Mouse (Mus musculus) kidney, embryonic 15.5 days (tissue): ENCODE measurements around the gene Pnpla3. TPM values are rescaled to one million over a fixed set of nuclear protein-coding genes. Genes with fewer than 3 reads are reported as not detected.
"Not testable (repeated sequence)": the region's sequence is repeated elsewhere in the genome, so short reads cannot be mapped to it uniquely, and the experiment has no call there.

Experiments
- ATAC-seq: fragments of 200-750 bp; cut with Nextera tagmentation; replicated peaks from 2 replicates; pipeline ENCODE4 v1.8.0; 2017; ENCODE audit warnings: moderate TSS enrichment; ENCODE audit not compliant: low FRiP score
- H3K27ac ChIP-seq: fragments of 300-500 bp; sonication (generic); 2 replicates; pipeline ENCODE4 v1.5.1; 2015; ENCODE audit warnings: mild to moderate bottlenecking, inconsistent platforms
- H3K27me3 ChIP-seq: fragments of 300-500 bp; sonication (generic); 2 replicates; pipeline ENCODE4 v1.6.1; 2015; ENCODE audit warnings: inconsistent platforms
- H3K36me3 ChIP-seq: fragments of 300-500 bp; sonication (generic); 2 replicates; pipeline ENCODE4 v1.6.1; 2015; ENCODE audit warnings: inconsistent platforms
- H3K4me1 ChIP-seq: fragments of 300-500 bp; sonication (generic); 2 replicates; pipeline ENCODE4 v1.6.1; 2015; ENCODE audit warnings: inconsistent platforms
- H3K4me2 ChIP-seq: fragments of 300-500 bp; sonication (generic); 2 replicates; pipeline ENCODE4 v1.6.1; 2015; ENCODE audit warnings: moderate library complexity, mild to moderate bottlenecking, inconsistent platforms
- H3K4me3 ChIP-seq: fragments of 300-500 bp; sonication (generic); replicated peaks from 2 replicates; pipeline ENCODE4 v1.5.1; 2015; ENCODE audit warnings: mild to moderate bottlenecking, inconsistent platforms
- H3K9ac ChIP-seq: fragments of 300-500 bp; sonication (generic); 2 replicates; pipeline ENCODE4 v1.6.1; 2015; ENCODE audit warnings: mild to moderate bottlenecking, inconsistent platforms
- H3K9me3 ChIP-seq: fragments of 300-500 bp; sonication (generic); replicated peaks from 2 replicates; pipeline ENCODE4 v1.6.1; 2016; ENCODE audit warnings: inconsistent platforms
- WGBS: fragments of 180-500 bp; shearing (Covaris S2); methylation state at CpG from one replicate; pipeline ENCODE4 v1.1.7; 2015; ENCODE audit warnings: mixed read lengths; 5-methylcytosine and 5-hydroxymethylcytosine counted together
- polyA plus RNA-seq: library from polyadenylated mRNA; unstranded; fragments of >200 nt; fragmentation: Nextera tagmentation; extraction: Ambion mirVana; gene quantifications from 2 replicates; pipeline ENCODE4 v1.2.1, GENCODE M21; 2015

Pnpla3 gene
- polyA plus RNA-seq, 1 experiment from 2014 or later, result 1.1 TPM

GRCm38 (mm10) chr15:84139592-84140005 lies 28.0 kb upstream of the Pnpla3 start:
- ATAC-seq, result no peak
- WGBS, result 74% methylated on average over 5 of the region's 5 CpGs
- Histone ChIP-seq H3K27ac (no peak overlapping the region), H3K9me3 (no peaks in the 10 kb centered on the region), H3K36me3 (no peaks in the 10 kb centered on the region), H3K9ac (no peak overlapping the region), H3K4me2 (no peak overlapping the region), H3K4me1 (no peaks in the 10 kb centered on the region), H3K27me3 (no peaks in the 10 kb centered on the region), H3K4me3 (no peak overlapping the region)

- no peak overlapping the region for H3K27ac ChIP-seq
Measured at GRCm38 (mm10) chr15:84140109-84140508, 27.5 kb upstream of the Pnpla3 start.

GRCm38 (mm10) chr15:84140929-84141328 lies 26.7 kb upstream of the Pnpla3 start:
- no peak overlapping the region for H3K4me3 ChIP-seq
- H3K9me3 ChIP-seq, result no peaks in the 10 kb centered on the region
- H3K27me3 ChIP-seq, result no peaks in the 10 kb centered on the region
- no peaks in the 10 kb centered on the region for H3K36me3 ChIP-seq
- no peak for ATAC-seq
- no peak overlapping the region for H3K27ac ChIP-seq
- H3K9ac ChIP-seq, result no peak overlapping the region
- no peaks in the 10 kb centered on the region for H3K4me1 ChIP-seq
- WGBS, result 73% methylated on average over 5 of the region's 5 CpGs
- no peak overlapping the region for H3K4me2 ChIP-seq

More at GRCm38 (mm10) chr15:84140109-84140508, 27.5 kb upstream of the Pnpla3 start:
- Histone ChIP-seq H3K4me1 (no peaks in the 10 kb centered on the region), H3K27me3 (no peaks in the 10 kb centered on the region), H3K9ac (no peak overlapping the region), H3K9me3 (no peaks in the 10 kb centered on the region), H3K4me2 (no peak overlapping the region), H3K4me3 (no peak overlapping the region), H3K36me3 (no peaks in the 10 kb centered on the region)
- no peak for ATAC-seq
- WGBS, result 48% methylated on average over 3 of the region's 3 CpGs

- H3K4me2 ChIP-seq, result no peak overlapping the region
- H3K4me3 ChIP-seq, result no peak overlapping the region
- H3K36me3 ChIP-seq, result no peaks in the 10 kb centered on the region
- ATAC-seq, result no peak
- H3K4me1 ChIP-seq, result no peaks in the 10 kb centered on the region
- 84% methylated on average over 2 of the region's 2 CpGs for WGBS
- H3K9ac ChIP-seq, result no peak overlapping the region
- no peak overlapping the region for H3K27ac ChIP-seq
- no peaks in the 10 kb centered on the region for H3K9me3 ChIP-seq
- no peaks in the 10 kb centered on the region for H3K27me3 ChIP-seq
Measured at GRCm38 (mm10) chr15:84156158-84156557, 11.5 kb upstream of the Pnpla3 start.

- 73% methylated on average over 6 of the region's 6 CpGs for WGBS
- ATAC-seq, result not testable (repeated sequence)
Measured at GRCm38 (mm10) chr15:84157530-84157929, 10.1 kb upstream of the Pnpla3 start.

GRCm38 (mm10) chr15:84161871-84162270 lies 5.8 kb upstream of the Pnpla3 start:
- Histone ChIP-seq H3K4me3 (no peak overlapping the region), H3K4me1 (no peaks in the 10 kb centered on the region), H3K9me3 (no peaks in the 10 kb centered on the region), H3K9ac (no peak overlapping the region), H3K4me2 (no peak overlapping the region), H3K27me3 (no peaks in the 10 kb centered on the region; the same call in 1 of the 2 replicates), H3K36me3 (no peaks in the 10 kb centered on the region), H3K27ac (no peak overlapping the region)
- WGBS, result 79% methylated on average over 6 of the region's 6 CpGs
- no peak for ATAC-seq

More at GRCm38 (mm10) chr15:84157530-84157929, 10.1 kb upstream of the Pnpla3 start:
- H3K27me3 ChIP-seq, H3K4me1 ChIP-seq, H3K4me2 ChIP-seq, H3K27ac ChIP-seq, H3K9me3 ChIP-seq, H3K36me3 ChIP-seq, H3K4me3 ChIP-seq, H3K9ac ChIP-seq: not testable (repeated sequence)

GRCm38 (mm10) chr15:84166818-84167217 lies 819 bp upstream of the Pnpla3 start:
- Histone ChIP-seq H3K36me3 (no peaks in the 10 kb centered on the region), H3K9ac (no peak overlapping the region), H3K9me3 (no peaks in the 10 kb centered on the region), H3K27me3 (peaks cover 20% of the 10 kb centered on the region), H3K27ac (no peak overlapping the region), H3K4me2 (no peak overlapping the region), H3K4me3 (no peak overlapping the region), H3K4me1 (peaks cover 19% of the 10 kb centered on the region)
- 75% methylated on average over 6 of the region's 6 CpGs for WGBS
- no peak for ATAC-seq

GRCm38 (mm10) chr15:84168170-84169161 lies 829 bp downstream of the Pnpla3 start:
- Histone ChIP-seq H3K4me3 (peak overlapping the region; percentile 49), H3K36me3 (no peaks in the 10 kb centered on the region), H3K27me3 (peaks cover 20% of the 10 kb centered on the region), H3K4me2 (peak overlapping the region; percentile 95), H3K27ac (no peak overlapping the region), H3K4me1 (peaks cover 19% of the 10 kb centered on the region), H3K9ac (peak overlapping the region; percentile 40), H3K9me3 (no peaks in the 10 kb centered on the region)
- WGBS, result 2% methylated on average over 28 of the region's 28 CpGs
- peak; percentile 30; the same call in 1 of the 2 replicates for ATAC-seq

GRCm38 (mm10) chr15:84169511-84169910 lies 1.9 kb downstream of the Pnpla3 start:
- Histone ChIP-seq H3K4me2 (no peak overlapping the region), H3K27ac (no peak overlapping the region), H3K4me3 (no peak overlapping the region), H3K4me1 (peaks cover 19% of the 10 kb centered on the region), H3K27me3 (peaks cover 20% of the 10 kb centered on the region), H3K36me3 (no peaks in the 10 kb centered on the region), H3K9me3 (no peaks in the 10 kb centered on the region), H3K9ac (no peak overlapping the region)
- ATAC-seq, result no peak
- 57% methylated on average over 1 of the region's 1 CpGs for WGBS

- WGBS, result 85% methylated on average over 7 of the region's 7 CpGs
- peaks cover 20% of the 10 kb centered on the region for H3K27me3 ChIP-seq
- no peak for ATAC-seq
- no peaks in the 10 kb centered on the region for H3K36me3 ChIP-seq
- H3K4me1 ChIP-seq, result peaks cover 19% of the 10 kb centered on the region
- no peaks in the 10 kb centered on the region for H3K9me3 ChIP-seq
- H3K4me2 ChIP-seq, result no peak overlapping the region
- H3K4me3 ChIP-seq, result no peak overlapping the region
- H3K9ac ChIP-seq, result no peak overlapping the region
- no peak overlapping the region for H3K27ac ChIP-seq
Measured at GRCm38 (mm10) chr15:84171166-84171565, 3.5 kb downstream of the Pnpla3 start.

- H3K36me3 ChIP-seq, result no peaks in the 10 kb centered on the region
- H3K9me3 ChIP-seq, result no peaks in the 10 kb centered on the region
- 85% methylated on average over 9 of the region's 9 CpGs for WGBS
- no peak for ATAC-seq
- H3K4me3 ChIP-seq, result no peak overlapping the region
- no peak overlapping the region for H3K4me2 ChIP-seq
- H3K27ac ChIP-seq, result no peak overlapping the region
- 0 out of 2 replicates have a peak, but pooled peaks cover 3% of the 10 kb centered on the region for H3K27me3 ChIP-seq
- peaks cover under 1% of the 10 kb centered on the region; the same call in 1 of the 2 replicates for H3K4me1 ChIP-seq
- H3K9ac ChIP-seq, result no peak overlapping the region
Measured at GRCm38 (mm10) chr15:84178733-84179132, 11.1 kb downstream of the Pnpla3 start.

GRCm38 (mm10) chr15:84182000-84182399 lies 14.4 kb downstream of the Pnpla3 start:
- Histone ChIP-seq H3K4me1 (peaks cover 6% of the 10 kb centered on the region; the same call in 1 of the 2 replicates), H3K4me2 (no peak overlapping the region), H3K9me3 (no peaks in the 10 kb centered on the region), H3K36me3 (no peaks in the 10 kb centered on the region), H3K27ac (no peak overlapping the region), H3K4me3 (no peak overlapping the region), H3K9ac (no peak overlapping the region), H3K27me3 (0 out of 2 replicates have a peak, but pooled peaks cover 3% of the 10 kb centered on the region)
- 69% methylated on average over 6 of the region's 6 CpGs for WGBS
- ATAC-seq, result no peak
